Mouse (Mus musculus): ENCODE measurements around the gene Rnf150. TPM values are rescaled to one million over a fixed set of nuclear protein-coding genes. Genes with fewer than 3 reads are reported as not detected.

The Rnf150 gene
- polyA plus RNA-seq, 1 experiment from 2014 or later: 2.8 TPM

DNA sequence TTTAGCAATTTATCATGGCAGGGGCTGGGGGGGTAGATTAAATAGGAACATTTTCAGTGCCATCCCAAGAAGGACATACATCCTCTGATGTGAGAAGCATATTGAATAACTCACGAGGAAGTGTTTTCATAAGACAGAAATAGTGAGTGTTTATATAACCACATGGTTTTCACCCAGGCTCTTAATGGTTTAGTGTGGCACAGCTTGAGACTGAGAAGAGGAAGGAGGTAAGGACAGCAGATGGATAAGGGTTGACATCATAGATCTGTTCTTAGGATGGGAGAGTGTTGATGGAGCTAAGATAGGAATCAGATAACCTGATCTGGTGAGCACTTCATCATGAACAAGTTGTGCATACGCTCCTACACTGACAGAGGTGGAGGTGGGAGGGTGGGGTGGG, 101.4 kb downstream of the Rnf150 start:
- ATAC-seq (ENCODE audit: insufficient number of reproducible peaks, insufficient read depth, low FRiP score, low read depth): no peak
- Histone ChIP-seq H3K4me1 (ENCODE audit: control insufficient read depth, insufficient read depth, low read length) (0 out of 2 replicates have a peak, but pooled peaks cover 10% of the 10 kb centered on the region), H3K36me3 (ENCODE audit: control insufficient read depth, insufficient read depth, low read length) (no peaks in the 10 kb centered on the region), H3K9ac (replicated peaks; ENCODE audit: low read depth, low read length) (no peak overlapping the region), H3K27me3 (ENCODE audit: control insufficient read depth, insufficient read depth, low read length) (no peaks in the 10 kb centered on the region), H3K4me2 (replicated peaks; ENCODE audit: low read depth, low read length) (no peak overlapping the region), H3K27ac (ENCODE audit: low read length) (no peak overlapping the region), H3K9me3 (ENCODE audit: control insufficient read depth, low read depth, low read length) (no peaks in the 10 kb centered on the region), H3K4me3 (ENCODE audit: low read depth, low read length) (no peak overlapping the region)
- 66% methylated on average over 2 of the region's 2 CpGs for WGBS

GRCm38 (mm10) chr8:82967879-82968678, 104.9 kb downstream of the Rnf150 start:
- H3K27me3 ChIP-seq (ENCODE audit: control insufficient read depth, insufficient read depth, low read length): no peaks in the 10 kb centered on the region
- H3K9ac ChIP-seq (replicated peaks; ENCODE audit: low read depth, low read length): no peak overlapping the region
- H3K27ac ChIP-seq (ENCODE audit: low read length): no peak overlapping the region
- H3K4me3 ChIP-seq (ENCODE audit: low read depth, low read length): no peak overlapping the region
- H3K9me3 ChIP-seq (ENCODE audit: control insufficient read depth, low read depth, low read length): no peaks in the 10 kb centered on the region
- no peak for ATAC-seq (ENCODE audit: insufficient number of reproducible peaks, insufficient read depth, low FRiP score, low read depth)
- no peaks in the 10 kb centered on the region for H3K36me3 ChIP-seq (ENCODE audit: control insufficient read depth, insufficient read depth, low read length)
- H3K4me2 ChIP-seq (replicated peaks; ENCODE audit: low read depth, low read length): no peak overlapping the region
- 67% methylated on average over 8 of the region's 8 CpGs for WGBS
- 0 out of 2 replicates have a peak, but pooled peaks cover 5% of the 10 kb centered on the region for H3K4me1 ChIP-seq (ENCODE audit: control insufficient read depth, insufficient read depth, low read length)

DNA sequence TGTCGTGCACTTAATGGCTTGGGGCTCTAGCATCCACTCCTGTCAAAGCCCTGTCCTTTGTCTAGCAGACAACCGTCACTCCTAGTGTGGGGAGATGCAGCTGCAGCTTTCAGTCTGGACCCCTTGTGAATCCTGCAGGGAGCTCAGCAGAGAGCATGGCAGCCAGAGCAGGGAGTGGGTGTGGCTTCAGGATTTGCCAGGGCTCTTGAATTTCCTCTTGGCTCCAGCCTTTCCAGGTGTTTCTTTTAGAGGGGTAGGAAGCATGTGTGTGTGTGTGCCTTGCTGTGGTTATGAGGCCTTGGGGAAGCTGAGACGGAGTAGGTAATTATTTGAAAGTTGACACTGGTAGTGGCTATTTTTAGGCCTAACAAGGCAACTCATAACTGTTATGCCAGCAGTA, 106.8 kb downstream of the Rnf150 start:
- no peaks in the 10 kb centered on the region for H3K36me3 ChIP-seq (ENCODE audit: control insufficient read depth, insufficient read depth, low read length)
- no peak for ATAC-seq (ENCODE audit: insufficient number of reproducible peaks, insufficient read depth, low FRiP score, low read depth)
- no peak overlapping the region for H3K4me3 ChIP-seq (ENCODE audit: low read depth, low read length)
- WGBS: 31% methylated on average over 3 of the region's 3 CpGs
- no peak overlapping the region for H3K9ac ChIP-seq (replicated peaks; ENCODE audit: low read depth, low read length)
- 0 out of 2 replicates have a peak, but pooled peaks cover 8% of the 10 kb centered on the region for H3K4me1 ChIP-seq (ENCODE audit: control insufficient read depth, insufficient read depth, low read length)
- H3K4me2 ChIP-seq (replicated peaks; ENCODE audit: low read depth, low read length): no peak overlapping the region
- no peaks in the 10 kb centered on the region for H3K27me3 ChIP-seq (ENCODE audit: control insufficient read depth, insufficient read depth, low read length)
- no peak overlapping the region for H3K27ac ChIP-seq (ENCODE audit: low read length)
- H3K9me3 ChIP-seq (ENCODE audit: control insufficient read depth, low read depth, low read length): no peaks in the 10 kb centered on the region

DNA sequence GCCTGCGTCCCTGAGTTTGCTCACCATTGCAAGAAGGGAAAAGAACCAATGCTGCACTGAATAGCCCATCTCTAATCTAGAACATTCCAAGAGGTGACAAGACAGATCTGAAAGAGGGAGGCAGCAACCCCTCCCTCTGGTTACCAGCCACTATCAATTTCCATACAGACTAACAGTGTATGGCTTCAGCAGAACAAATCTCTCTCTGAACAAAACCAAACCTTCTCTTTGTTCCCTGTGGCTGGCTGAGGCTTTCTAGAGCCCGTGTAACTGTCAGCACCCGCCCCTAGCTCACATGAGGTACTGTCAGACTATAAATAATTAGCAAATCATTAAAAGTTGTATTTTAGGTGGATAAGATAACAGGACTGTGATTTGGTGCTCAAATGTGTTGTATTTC, 109.7 kb downstream of the Rnf150 start:
- H3K9ac ChIP-seq (replicated peaks; ENCODE audit: low read depth, low read length): no peak overlapping the region
- WGBS: 56% methylated on average over 3 of the region's 3 CpGs
- no peak overlapping the region for H3K4me3 ChIP-seq (ENCODE audit: low read depth, low read length)
- H3K27ac ChIP-seq (ENCODE audit: low read length): peak overlapping the region; percentile 1; the same call in 1 of the 2 replicates
- 0 out of 2 replicates have a peak, but pooled peaks cover 8% of the 10 kb centered on the region for H3K4me1 ChIP-seq (ENCODE audit: control insufficient read depth, insufficient read depth, low read length)
- no peak for ATAC-seq (ENCODE audit: insufficient number of reproducible peaks, insufficient read depth, low FRiP score, low read depth)
- H3K9me3 ChIP-seq (ENCODE audit: control insufficient read depth, low read depth, low read length): no peaks in the 10 kb centered on the region
- no peaks in the 10 kb centered on the region for H3K36me3 ChIP-seq (ENCODE audit: control insufficient read depth, insufficient read depth, low read length)
- no peak overlapping the region for H3K4me2 ChIP-seq (replicated peaks; ENCODE audit: low read depth, low read length)
- H3K27me3 ChIP-seq (ENCODE audit: control insufficient read depth, insufficient read depth, low read length): no peaks in the 10 kb centered on the region

DNA sequence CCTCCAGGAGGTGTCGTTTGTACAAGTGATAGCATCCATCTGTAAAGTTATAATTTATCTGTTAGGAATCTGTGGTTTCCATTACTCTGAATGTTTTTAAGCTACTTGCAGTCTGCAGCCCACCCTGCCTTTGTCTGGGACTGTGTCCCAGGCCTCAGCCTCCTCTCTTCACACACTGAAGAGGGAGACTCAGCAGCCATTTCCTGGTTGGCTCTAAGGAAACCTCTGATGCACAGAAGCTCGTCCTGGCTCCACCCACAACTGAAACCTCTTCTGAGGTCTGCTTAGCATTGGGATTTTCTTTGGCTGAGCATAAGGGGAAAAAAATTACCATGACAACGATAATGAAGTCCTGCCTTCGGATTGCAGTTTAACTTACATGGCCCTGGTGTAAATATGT, 110.2 kb downstream of the Rnf150 start:
- no peaks in the 10 kb centered on the region for H3K27me3 ChIP-seq (ENCODE audit: control insufficient read depth, insufficient read depth, low read length)
- no peak overlapping the region for H3K9ac ChIP-seq (replicated peaks; ENCODE audit: low read depth, low read length)
- H3K4me3 ChIP-seq (ENCODE audit: low read depth, low read length): no peak overlapping the region
- peak; percentile 72; the same call in 1 of the 2 replicates for ATAC-seq (ENCODE audit: insufficient number of reproducible peaks, insufficient read depth, low FRiP score, low read depth)
- 0 out of 2 replicates have a peak, but pooled peaks cover 4% of the 10 kb centered on the region for H3K4me1 ChIP-seq (ENCODE audit: control insufficient read depth, insufficient read depth, low read length)
- no peaks in the 10 kb centered on the region for H3K9me3 ChIP-seq (ENCODE audit: control insufficient read depth, low read depth, low read length)
- no peak overlapping the region for H3K4me2 ChIP-seq (replicated peaks; ENCODE audit: low read depth, low read length)
- no peak overlapping the region; the same call in 1 of the 2 replicates for H3K27ac ChIP-seq (ENCODE audit: low read length)
- WGBS: 30% methylated on average over 4 of the region's 4 CpGs
- H3K36me3 ChIP-seq (ENCODE audit: control insufficient read depth, insufficient read depth, low read length): no peaks in the 10 kb centered on the region

DNA sequence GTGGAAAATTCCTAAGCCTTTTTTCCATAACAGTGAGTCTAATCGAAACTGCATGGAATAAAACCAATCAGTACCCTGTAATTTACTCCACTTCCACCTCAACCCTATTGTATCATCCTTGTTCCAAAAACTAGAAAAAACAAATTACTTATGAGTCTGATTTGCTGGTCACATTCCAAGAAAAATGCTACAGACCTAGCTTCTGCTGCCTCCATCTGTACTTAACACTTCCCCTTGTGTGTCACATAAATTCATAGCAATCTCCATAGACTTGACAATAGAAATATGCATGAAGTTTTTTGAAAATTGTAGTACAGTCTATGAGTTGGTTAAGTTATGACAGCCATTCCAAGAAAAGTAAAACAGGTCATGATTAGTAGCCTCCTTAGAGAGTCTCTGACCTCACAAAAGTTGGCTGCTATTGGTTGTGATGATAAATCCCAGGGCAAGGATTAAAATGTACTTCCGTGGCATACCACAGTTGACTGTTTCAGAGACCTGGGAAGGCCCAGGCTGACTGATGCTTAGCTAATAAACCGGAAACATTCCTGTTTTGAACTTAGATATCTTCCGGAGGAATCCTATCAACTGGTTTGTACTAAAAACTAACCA, 118.2 kb downstream of the Rnf150 start:
- Histone ChIP-seq H3K36me3 (ENCODE audit: control insufficient read depth, insufficient read depth, low read length) (no peaks in the 10 kb centered on the region), H3K27ac (ENCODE audit: low read length) (no peak overlapping the region), H3K4me2 (replicated peaks; ENCODE audit: low read depth, low read length) (no peak overlapping the region), H3K9me3 (ENCODE audit: control insufficient read depth, low read depth, low read length) (no peaks in the 10 kb centered on the region), H3K9ac (replicated peaks; ENCODE audit: low read depth, low read length) (no peak overlapping the region), H3K4me1 (ENCODE audit: control insufficient read depth, insufficient read depth, low read length) (0 out of 2 replicates have a peak, but pooled peaks cover 4% of the 10 kb centered on the region), H3K4me3 (ENCODE audit: low read depth, low read length) (no peak overlapping the region), H3K27me3 (ENCODE audit: control insufficient read depth, insufficient read depth, low read length) (no peaks in the 10 kb centered on the region)
- 53% methylated on average over 4 of the region's 4 CpGs for WGBS
- ATAC-seq (ENCODE audit: insufficient number of reproducible peaks, insufficient read depth, low FRiP score, low read depth): no peak

- Histone ChIP-seq H3K4me1 (ENCODE audit: control insufficient read depth, insufficient read depth, low read length) (0 out of 2 replicates have a peak, but pooled peaks cover 4% of the 10 kb centered on the region), H3K27ac (ENCODE audit: low read length) (no peak overlapping the region), H3K27me3 (ENCODE audit: control insufficient read depth, insufficient read depth, low read length) (no peaks in the 10 kb centered on the region), H3K9me3 (ENCODE audit: control insufficient read depth, low read depth, low read length) (no peaks in the 10 kb centered on the region), H3K4me2 (replicated peaks; ENCODE audit: low read depth, low read length) (no peak overlapping the region), H3K36me3 (ENCODE audit: control insufficient read depth, insufficient read depth, low read length) (no peaks in the 10 kb centered on the region), H3K9ac (replicated peaks; ENCODE audit: low read depth, low read length) (no peak overlapping the region), H3K4me3 (ENCODE audit: low read depth, low read length) (no peak overlapping the region)
- no peak for ATAC-seq (ENCODE audit: insufficient number of reproducible peaks, insufficient read depth, low FRiP score, low read depth)
- 59% methylated on average over 1 of the region's 1 CpGs for WGBS
Observed at GRCm38 (mm10) chr8:82982873-82983272, 119.7 kb downstream of the Rnf150 start.

DNA sequence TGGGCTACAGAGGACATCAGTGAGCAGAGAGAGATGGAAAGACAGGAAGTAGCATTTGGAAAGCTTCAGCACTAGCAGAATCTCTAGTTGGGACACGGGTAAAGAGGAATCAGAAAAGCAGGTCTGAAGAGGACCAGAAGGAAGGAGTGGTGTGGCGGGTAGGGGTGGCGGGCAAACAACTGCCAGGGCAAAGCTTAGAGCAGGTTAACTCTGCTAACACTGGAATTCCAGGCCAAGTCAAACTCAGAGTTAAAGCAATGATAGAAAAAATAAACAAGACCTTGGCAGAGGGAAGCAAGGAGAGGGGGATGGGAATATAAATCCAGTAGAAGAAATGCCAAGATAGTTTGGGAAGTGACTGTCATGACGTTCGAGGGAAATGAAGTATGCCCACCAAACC, 120.1 kb downstream of the Rnf150 start:
- Histone ChIP-seq H3K4me2 (replicated peaks; ENCODE audit: low read depth, low read length) (no peak overlapping the region), H3K36me3 (ENCODE audit: control insufficient read depth, insufficient read depth, low read length) (no peaks in the 10 kb centered on the region), H3K4me3 (ENCODE audit: low read depth, low read length) (no peak overlapping the region), H3K27ac (ENCODE audit: low read length) (no peak overlapping the region), H3K9ac (replicated peaks; ENCODE audit: low read depth, low read length) (no peak overlapping the region), H3K9me3 (ENCODE audit: control insufficient read depth, low read depth, low read length) (no peaks in the 10 kb centered on the region), H3K27me3 (ENCODE audit: control insufficient read depth, insufficient read depth, low read length) (no peaks in the 10 kb centered on the region), H3K4me1 (ENCODE audit: control insufficient read depth, insufficient read depth, low read length) (0 out of 2 replicates have a peak, but pooled peaks cover 4% of the 10 kb centered on the region)
- ATAC-seq (ENCODE audit: insufficient number of reproducible peaks, insufficient read depth, low FRiP score, low read depth): no peak
- 55% methylated on average over 5 of the region's 5 CpGs for WGBS
